Mouse (Mus musculus) cortical plate, adult 2 months (tissue): Measurements from ENCODE around the gene Gm5065.

Experiments used
- CTCF ChIP-seq: fragments of 200-500 bp; IDR thresholded peaks from 2 replicates; pipeline ENCODE4 v1.5.1; 2011; ENCODE audit warnings: mild to moderate bottlenecking, control low read depth, low read length; ENCODE audit not compliant: insufficient read depth; ENCODE audit errors: extremely low read depth
- POLR2A ChIP-seq: fragments of 200-500 bp; IDR thresholded peaks from 2 replicates; pipeline ENCODE4 v1.6.1; 2011; ENCODE audit warnings: mild to moderate bottlenecking, low read length, control low read depth; ENCODE audit not compliant: insufficient read depth; ENCODE audit errors: extremely low read depth

- no peak for TF ChIP-seq CTCF
- TF ChIP-seq POLR2A, result no peak
These were observed 598 bp downstream of the Gm5065 start, which contains the start of gene Nlrp2 for GRCm38 (mm10) chr7:5350935-5351334.
